Mouse (Mus musculus) myocyte (in vitro differentiated cells): Measurements from ENCODE around the gene Nkx2-2. TPM values are rescaled to one million over a fixed set of nuclear protein-coding genes. Genes with fewer than 3 reads are reported as not detected.

Experiments used
- H3K27me3 ChIP-seq: one replicate; pipeline ENCODE4 v1.6.1; 2011; ENCODE audit not compliant: control insufficient read depth, insufficient read depth, insufficient read length
- H3K36me3 ChIP-seq: one replicate; pipeline ENCODE4 v1.6.1; 2011; ENCODE audit not compliant: control insufficient read depth, insufficient read depth
- H3K4me2 ChIP-seq: one replicate; pipeline ENCODE4 v1.6.1; 2011; ENCODE audit warnings: low read depth, control low read depth
- H3K4me3 ChIP-seq: one replicate; pipeline ENCODE4 v1.5.1; 2011; ENCODE audit warnings: mild to moderate bottlenecking, control low read depth, moderate library complexity
- H3K79me2 ChIP-seq: one replicate; pipeline ENCODE4 v1.6.1; 2011; ENCODE audit not compliant: control insufficient read depth, insufficient read depth
- H3ac ChIP-seq: one replicate; pipeline ENCODE4 v1.6.1; 2011; ENCODE audit not compliant: control insufficient read depth, insufficient read length
- CEBPB ChIP-seq: IDR thresholded peaks from 2 replicates; pipeline ENCODE4 v1.6.1; 2011; ENCODE audit warnings: mild to moderate bottlenecking, moderate library complexity; ENCODE audit not compliant: poor library complexity, insufficient read depth, severe bottlenecking
- E2F4 ChIP-seq: IDR thresholded peaks from one replicate; pipeline ENCODE4 v1.6.1; 2011; ENCODE audit warnings: mild to moderate bottlenecking, control low read depth, moderate library complexity; ENCODE audit not compliant: insufficient read depth
- MAX ChIP-seq: IDR thresholded peaks from one replicate; pipeline ENCODE4 v1.6.1; 2011; ENCODE audit warnings: low read depth, mild to moderate bottlenecking, control low read depth
- MYOD1 ChIP-seq, 3 experiments: IDR thresholded peaks; one replicate each; pipeline ENCODE4 v1.6.1; 2011; ENCODE audit warnings: control low read depth in 2 of 3, low read depth in 2 of 3, mild to moderate bottlenecking in 2 of 3, moderate library complexity in 1 of 3; ENCODE audit not compliant: insufficient read length in 2 of 3, control insufficient read depth in 1 of 3
- MYOG ChIP-seq, 3 experiments: IDR thresholded peaks; one replicate each; pipeline ENCODE4 v1.6.1; 2011; ENCODE audit warnings: control low read depth in 2 of 3, low read depth in 2 of 3, mild to moderate bottlenecking in 2 of 3; ENCODE audit not compliant: insufficient read length in 2 of 3, control insufficient read depth in 1 of 3, insufficient read depth in 1 of 3
- POLR2A ChIP-seq: IDR thresholded peaks from one replicate; pipeline ENCODE4 v1.6.1; 2011; ENCODE audit warnings: low read depth, mild to moderate bottlenecking, control low read depth, moderate library complexity; ENCODE audit not compliant: insufficient read length
- POLR2AphosphoS2 ChIP-seq: IDR thresholded peaks from one replicate; pipeline ENCODE4 v1.6.1; 2011; ENCODE audit warnings: low read depth, control low read depth; ENCODE audit not compliant: insufficient read length
- REST ChIP-seq: IDR thresholded peaks from one replicate; pipeline ENCODE4 v1.6.1; 2011; ENCODE audit warnings: mild to moderate bottlenecking, control low read depth, moderate library complexity; ENCODE audit not compliant: insufficient read depth, insufficient read length
- SRF ChIP-seq: IDR thresholded peaks from one replicate; pipeline ENCODE4 v1.6.1; 2011; ENCODE audit warnings: low read depth; ENCODE audit not compliant: control insufficient read depth, insufficient read length
- TCF12 ChIP-seq: IDR thresholded peaks from one replicate; pipeline ENCODE4 v1.6.1; 2011; ENCODE audit warnings: mild to moderate bottlenecking, control low read depth; ENCODE audit not compliant: poor library complexity, insufficient read depth, severe bottlenecking
- TCF3 ChIP-seq: IDR thresholded peaks from one replicate; pipeline ENCODE4 v1.6.1; 2011; ENCODE audit warnings: low read depth, control low read depth; ENCODE audit not compliant: insufficient read length
- USF1 ChIP-seq: IDR thresholded peaks from one replicate; pipeline ENCODE4 v1.6.1; 2011; ENCODE audit warnings: low read depth, mild to moderate bottlenecking, control low read depth, moderate library complexity
- polyA plus RNA-seq: library from polyadenylated mRNA; unstranded; fragments of >200 nt; fragmentation: generic; extraction: Trizol; gene quantifications from one replicate; pipeline ENCODE4 v1.2.1, GENCODE M21; 2012; ENCODE audit warnings: missing spikeins

Gene Nkx2-2
- polyA plus RNA-seq = not detected

DNA sequence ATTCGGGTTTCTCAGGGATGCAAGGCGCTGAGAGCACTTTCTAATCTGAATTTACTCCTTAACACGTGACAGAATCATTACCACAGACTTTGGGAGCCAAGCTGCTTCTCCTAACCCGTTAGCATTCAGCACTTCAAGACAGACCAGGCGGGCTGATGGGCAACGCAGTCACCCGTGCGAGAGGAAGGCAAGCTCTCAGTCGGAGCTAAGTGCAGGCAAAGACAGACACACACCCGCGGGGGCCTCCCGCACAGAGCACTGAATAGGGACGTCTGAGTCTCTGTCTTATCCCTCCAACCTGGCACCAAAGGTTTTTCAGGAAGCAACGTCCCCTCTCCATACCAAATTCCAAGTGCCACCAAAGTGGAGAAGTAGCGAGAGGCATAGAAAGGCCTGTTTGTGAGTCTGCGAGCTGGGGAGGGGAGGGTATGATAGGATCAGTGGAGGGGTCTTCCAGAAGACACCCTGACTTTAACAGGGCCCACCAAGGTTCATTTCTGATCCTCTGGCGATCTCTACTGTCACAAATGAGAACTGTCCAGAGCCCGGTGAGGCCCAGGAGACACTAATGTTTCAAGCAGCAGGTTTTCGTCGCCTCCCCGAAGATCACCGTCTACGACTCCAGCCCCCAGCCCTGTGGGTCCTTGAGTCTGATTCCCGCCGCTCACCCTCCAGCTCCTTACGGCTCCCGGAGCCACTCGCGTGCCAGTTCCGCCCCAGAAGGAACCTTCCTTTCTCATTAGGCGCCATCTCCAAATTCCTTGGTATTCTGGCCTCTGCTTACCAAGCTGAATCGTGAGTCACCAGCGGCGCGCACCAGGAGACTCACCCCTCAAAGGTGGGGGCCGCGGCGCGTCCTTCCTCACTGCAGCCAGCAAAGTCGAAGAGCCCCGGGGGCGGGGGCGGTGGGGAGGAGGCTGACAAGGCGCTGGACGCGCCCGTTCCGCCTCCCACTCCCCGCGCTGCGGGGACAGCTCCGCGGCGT is at the start of gene Nkx2-2:
Nkx2-2 (minus strand) TSS at position 973 of the 985 bp plus-strand sequence.
- TF ChIP-seq MYOD1 (IDR thresholded peaks at IDR 0.05; ENCODE audit: control insufficient read depth in 1 of 3, insufficient read length in 2 of 3, low read depth in 2 of 3) (no peak), POLR2A (no peak), USF1 (no peak), TCF3 (no peak), CEBPB (no peak), REST (no peak), MYOG (IDR thresholded peaks at IDR 0.05; ENCODE audit: control insufficient read depth in 1 of 3, insufficient read depth in 1 of 3, insufficient read length in 2 of 3, low read depth in 2 of 3) (no peak), E2F4 (no peak), MAX (no peak), POLR2AphosphoS2 (no peak), TCF12 (no peak), SRF (no peak)
- H3K36me3 ChIP-seq = no peaks in the 10 kb centered on the region
- H3K79me2 ChIP-seq = no peaks in the 10 kb centered on the region
- H3K4me2 ChIP-seq = no peak within 1 kb of the TSS
- no peak within 1 kb of the TSS for H3ac ChIP-seq
- H3K4me3 ChIP-seq = no peak within 1 kb of the TSS
- H3K27me3 ChIP-seq = peaks cover 58% of the 10 kb centered on the region

DNA sequence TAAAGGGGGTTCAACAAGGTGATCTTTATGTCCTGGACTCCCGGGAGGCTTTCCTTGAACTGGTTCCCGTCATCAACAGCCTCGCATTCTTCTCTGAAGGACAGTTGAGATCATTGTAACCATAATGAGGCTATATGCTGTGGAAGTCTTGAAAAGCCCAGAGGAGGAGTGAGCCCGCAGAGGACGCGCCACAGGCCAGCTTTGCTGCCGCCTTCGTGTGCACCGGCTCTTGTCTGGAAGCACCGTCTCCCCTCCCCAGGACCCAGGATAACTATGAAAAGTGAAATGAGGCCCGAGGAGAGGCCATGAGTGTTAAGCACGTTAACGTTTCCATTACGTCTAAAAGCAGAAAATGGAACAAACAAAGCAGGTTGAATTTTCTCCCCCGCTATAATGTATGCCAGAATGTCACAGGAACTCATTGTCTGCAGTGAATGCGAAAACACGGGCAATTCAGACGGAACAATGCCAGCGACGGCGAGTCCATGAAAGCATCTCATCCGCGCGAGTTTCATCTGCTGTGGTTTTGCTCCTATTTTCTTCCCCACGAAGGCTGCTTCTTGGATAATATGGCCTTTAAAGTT is 41.8 kb upstream of the Nkx2-2 start:
- TF ChIP-seq POLR2AphosphoS2 (no peak), MYOD1 (IDR thresholded peaks at IDR 0.05; ENCODE audit: control insufficient read depth in 1 of 3, insufficient read length in 2 of 3, low read depth in 2 of 3) (no peak), MAX (no peak), USF1 (no peak), TCF12 (no peak), CEBPB (no peak), E2F4 (no peak), MYOG (IDR thresholded peaks at IDR 0.05; ENCODE audit: control insufficient read depth in 1 of 3, insufficient read depth in 1 of 3, insufficient read length in 2 of 3, low read depth in 2 of 3) (no peak), REST (no peak), TCF3 (no peak), POLR2A (no peak), SRF (no peak)
- Histone ChIP-seq H3K4me3 (no peak overlapping the region), H3ac (no peak overlapping the region), H3K79me2 (no peaks in the 10 kb centered on the region), H3K4me2 (no peak overlapping the region), H3K36me3 (no peaks in the 10 kb centered on the region), H3K27me3 (no peaks in the 10 kb centered on the region)

DNA sequence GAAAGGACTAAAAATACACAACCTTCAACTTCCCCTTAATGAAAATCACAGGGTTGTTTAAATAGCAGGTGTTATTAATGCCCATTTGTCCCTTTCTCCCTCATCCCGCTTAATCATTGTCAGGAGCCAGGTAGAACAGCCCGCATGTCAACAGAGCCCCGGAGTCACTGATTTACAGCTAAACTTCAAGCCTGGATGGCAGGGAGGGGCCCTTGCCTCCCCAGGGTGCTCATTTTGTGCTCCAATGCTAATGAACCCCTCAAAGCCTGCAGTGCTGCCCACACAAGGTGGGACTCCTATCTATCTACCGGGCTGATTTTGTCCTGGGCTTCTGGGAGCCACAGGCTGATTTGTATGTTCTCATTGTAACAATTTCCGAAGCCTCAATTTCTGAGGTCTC is 37.1 kb upstream of the Nkx2-2 start:
- no peak overlapping the region for H3K4me2 ChIP-seq
- no peaks in the 10 kb centered on the region for H3K79me2 ChIP-seq
- no peak overlapping the region for H3ac ChIP-seq
- TF ChIP-seq MAX = no peak
- no peak for TF ChIP-seq POLR2AphosphoS2
- H3K36me3 ChIP-seq = no peaks in the 10 kb centered on the region
- no peaks in the 10 kb centered on the region for H3K27me3 ChIP-seq
- H3K4me3 ChIP-seq = no peak overlapping the region

DNA sequence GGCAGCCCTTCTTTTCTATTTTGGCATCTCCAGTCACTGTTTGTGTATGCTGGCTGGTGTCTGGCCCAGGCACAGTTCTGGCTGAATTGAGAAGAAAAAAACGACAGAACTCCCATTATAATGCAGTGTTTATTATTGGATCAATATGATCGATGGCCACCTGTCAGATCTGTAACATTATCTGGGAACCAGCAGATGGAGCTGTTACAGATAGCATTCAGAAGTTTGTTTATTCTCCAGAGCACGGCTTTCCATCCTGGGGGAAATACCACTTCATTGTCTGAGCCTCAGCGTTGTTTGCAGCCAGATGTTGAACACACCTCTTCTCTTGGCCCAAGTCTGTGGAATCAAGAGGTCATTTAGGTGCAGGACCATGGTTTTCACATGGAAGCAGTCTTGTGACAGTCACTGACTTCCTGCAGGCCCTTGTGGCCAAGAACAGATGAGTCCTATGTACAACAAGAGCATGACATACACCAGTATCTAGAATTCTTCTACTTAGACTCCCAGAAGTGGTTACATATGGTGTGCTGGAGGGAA is 11.1 kb upstream of the Nkx2-2 start:
- no peak overlapping the region for H3ac ChIP-seq
- no peaks in the 10 kb centered on the region for H3K36me3 ChIP-seq
- H3K4me2 ChIP-seq = no peak overlapping the region
- TF ChIP-seq REST (no peak), E2F4 (no peak), POLR2AphosphoS2 (no peak), CEBPB (no peak), USF1 (no peak)
- H3K27me3 ChIP-seq = no peaks in the 10 kb centered on the region
- H3K4me3 ChIP-seq = no peak overlapping the region
- no peaks in the 10 kb centered on the region for H3K79me2 ChIP-seq
